Mouse (Mus musculus) lung, embryonic 14.5 days (tissue): ENCODE results near the gene Inmt. TPM values are rescaled to one million over a fixed set of nuclear protein-coding genes. Genes with fewer than 3 reads are reported as not detected.

Experiments used
- ATAC-seq: fragments of 200-750 bp; cut with Nextera tagmentation; 2 replicates; pipeline ENCODE4 v1.8.0; 2017; ENCODE audit warnings: mild to moderate bottlenecking, moderate TSS enrichment, moderate library complexity; ENCODE audit not compliant: insufficient read depth
- DNase-seq: peaks from one replicate; pipeline ENCODE4 v3.0.0-alpha.2; 2015
- H3K27ac ChIP-seq: fragments of 300-500 bp; sonication (generic); 2 replicates; pipeline ENCODE4 v1.5.1; 2014; ENCODE audit warnings: low read depth, mild to moderate bottlenecking, moderate library complexity
- H3K27me3 ChIP-seq: fragments of 300-500 bp; sonication (generic); 2 replicates; pipeline ENCODE4 v1.6.1; 2014; ENCODE audit warnings: low read length, control low read depth; ENCODE audit not compliant: insufficient read depth
- H3K36me3 ChIP-seq: fragments of 300-500 bp; sonication (generic); 2 replicates; pipeline ENCODE4 v1.6.1; 2014; ENCODE audit warnings: control low read depth; ENCODE audit not compliant: insufficient read depth
- H3K4me1 ChIP-seq: fragments of 300-500 bp; sonication (generic); 2 replicates; pipeline ENCODE4 v1.6.1; 2014; ENCODE audit warnings: antibody characterized with exemption, control low read depth; ENCODE audit not compliant: insufficient read depth
- H3K4me2 ChIP-seq: fragments of 300-500 bp; sonication (generic); 2 replicates; pipeline ENCODE4 v1.6.1; 2014; ENCODE audit warnings: mild to moderate bottlenecking
- H3K4me3 ChIP-seq: fragments of 300-500 bp; sonication (generic); 2 replicates; pipeline ENCODE4 v1.5.1; 2014; ENCODE audit warnings: low read depth, low read length
- H3K9ac ChIP-seq: fragments of 300-500 bp; sonication (generic); 2 replicates; pipeline ENCODE4 v1.6.1; 2014
- H3K9me3 ChIP-seq: fragments of 300-500 bp; sonication (generic); 2 replicates; pipeline ENCODE4 v1.6.1; 2016; ENCODE audit warnings: low read depth, low read length, control low read depth
- CTCF ChIP-seq: IDR thresholded peaks from 2 replicates; pipeline ENCODE4 v1.5.1; 2016; ENCODE audit warnings: antibody characterized with exemption, low read depth
- WGBS: fragments of 180-500 bp; shearing (Covaris S2); extraction: QIAGEN DNeasy Blood & Tissue Kit; methylation state at CpG from one replicate; pipeline ENCODE4 v1.1.7; 2014; 5-methylcytosine and 5-hydroxymethylcytosine counted together
- polyA plus RNA-seq: library from polyadenylated mRNA; unstranded; fragments of >200 nt; fragmentation: Nextera tagmentation; extraction: Ambion mirVana; gene quantifications from 2 replicates; pipeline ENCODE4 v1.2.1, GENCODE M21; 2014

Gene Inmt
- polyA plus RNA-seq, 1 experiment from 2014 or later = 0.29 TPM

DNA sequence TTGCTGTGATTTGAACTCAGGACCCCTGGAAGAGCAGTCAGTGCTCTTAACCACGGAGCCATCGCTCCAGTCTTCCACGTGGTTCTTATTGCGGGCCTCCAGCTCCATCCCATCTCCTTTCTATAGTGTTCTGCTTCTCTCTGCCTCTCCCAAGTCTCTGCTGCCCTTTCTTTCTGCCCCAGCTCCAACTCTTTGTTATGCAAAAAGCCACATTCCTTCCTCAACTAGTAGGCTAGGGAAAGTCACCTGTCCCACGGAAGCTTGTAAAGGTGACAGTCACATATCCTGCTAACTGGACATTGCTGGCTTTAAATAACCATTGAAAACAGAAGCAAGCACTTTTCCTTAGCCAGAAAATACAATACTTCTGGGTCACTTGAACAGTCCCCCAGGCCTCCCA is 5.0 kb downstream of the Inmt start:
- no peak overlapping the region for H3K4me2 ChIP-seq
- no peaks in the 10 kb centered on the region for H3K9me3 ChIP-seq
- TF ChIP-seq CTCF = no peak
- no peak overlapping the region for H3K27ac ChIP-seq
- DNase-seq (no peak), ATAC-seq (no peak)
- 70% methylated on average over 5 of the region's 5 CpGs for WGBS
- H3K4me3 ChIP-seq = no peak overlapping the region
- no peak overlapping the region for H3K9ac ChIP-seq
- no peaks in the 10 kb centered on the region for H3K36me3 ChIP-seq
- H3K4me1 ChIP-seq = no peaks in the 10 kb centered on the region
- no peaks in the 10 kb centered on the region for H3K27me3 ChIP-seq

DNA sequence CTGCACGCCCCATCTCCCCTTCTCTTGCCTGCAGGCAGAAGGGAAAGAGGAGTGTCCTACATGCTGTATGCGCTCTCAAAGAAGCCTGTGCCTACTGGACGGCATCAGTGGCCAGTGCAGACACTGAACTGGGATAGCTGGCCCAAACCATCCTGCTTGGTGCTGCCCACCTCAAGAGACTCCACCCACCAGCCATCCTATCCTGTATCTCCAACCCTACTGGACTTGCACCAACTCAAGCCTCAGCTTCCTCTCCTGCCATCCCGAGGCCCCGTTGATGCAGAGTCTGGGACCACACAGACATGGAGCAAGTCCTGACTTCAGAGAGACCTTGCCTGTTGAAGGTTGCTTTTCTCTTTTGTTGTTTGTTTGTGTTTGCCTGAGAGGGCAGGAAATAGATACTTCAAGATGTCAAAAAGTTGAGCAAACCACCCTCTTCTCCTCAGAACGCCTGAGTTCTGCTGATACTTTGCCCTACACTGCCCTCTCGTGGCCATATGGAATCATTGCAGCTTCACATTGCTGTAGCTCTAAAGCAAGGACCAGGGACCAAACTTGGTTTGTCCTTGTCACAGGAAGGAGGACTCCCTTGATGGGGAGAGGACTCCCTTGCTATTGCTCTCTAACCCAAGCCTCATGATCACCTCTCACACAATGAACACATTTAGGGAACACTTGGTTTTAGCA is 7.9 kb downstream of the Inmt start:
- no peak overlapping the region for H3K4me2 ChIP-seq
- DNase-seq = peak; percentile 90
- no peaks in the 10 kb centered on the region for H3K9me3 ChIP-seq
- no peaks in the 10 kb centered on the region for H3K27me3 ChIP-seq
- no peak overlapping the region for H3K9ac ChIP-seq
- H3K4me1 ChIP-seq = no peaks in the 10 kb centered on the region
- no peak overlapping the region for H3K27ac ChIP-seq
- ATAC-seq = peak; percentile 42; the same call in 1 of the 2 replicates
- no peaks in the 10 kb centered on the region for H3K36me3 ChIP-seq
- H3K4me3 ChIP-seq = no peak overlapping the region
- 45% methylated on average over 7 of the region's 7 CpGs for WGBS
- peak; percentile 97 for TF ChIP-seq CTCF

DNA sequence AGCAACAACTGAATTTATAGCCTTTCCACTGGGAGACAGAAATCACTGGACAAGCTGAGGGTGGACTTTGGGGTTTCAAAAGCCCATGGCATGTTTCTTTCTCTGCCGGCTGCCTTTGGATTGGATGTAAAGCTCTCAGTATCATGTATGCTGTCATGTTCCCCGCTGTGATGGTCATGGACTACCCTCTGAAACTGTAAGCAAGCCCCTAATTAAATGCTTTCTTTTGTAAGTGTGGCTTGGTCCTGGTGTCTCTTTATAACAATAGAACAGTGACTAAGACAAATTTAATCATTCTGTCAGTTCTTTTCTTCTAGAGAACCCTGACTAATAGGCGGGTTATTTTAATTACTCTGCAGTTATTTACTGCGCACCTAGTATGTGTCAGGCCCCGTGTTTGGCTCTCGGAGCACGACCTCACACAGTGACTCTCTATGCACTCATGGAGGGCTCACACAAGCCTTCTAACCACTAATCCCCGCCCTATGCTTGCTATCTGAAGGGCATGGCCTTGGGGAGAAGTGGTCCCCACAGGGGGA is 11.7 kb downstream of the Inmt start:
- H3K9ac ChIP-seq = no peak overlapping the region
- no peaks in the 10 kb centered on the region for H3K9me3 ChIP-seq
- 87% methylated on average over 8 of the region's 8 CpGs for WGBS
- H3K36me3 ChIP-seq = no peaks in the 10 kb centered on the region
- no peak overlapping the region for H3K4me3 ChIP-seq
- H3K4me2 ChIP-seq = no peak overlapping the region
- no peaks in the 10 kb centered on the region for H3K27me3 ChIP-seq
- no peak overlapping the region for H3K27ac ChIP-seq
- H3K4me1 ChIP-seq = no peaks in the 10 kb centered on the region
- no peak for DNase-seq
- no peak for TF ChIP-seq CTCF
- ATAC-seq = no peak

DNA sequence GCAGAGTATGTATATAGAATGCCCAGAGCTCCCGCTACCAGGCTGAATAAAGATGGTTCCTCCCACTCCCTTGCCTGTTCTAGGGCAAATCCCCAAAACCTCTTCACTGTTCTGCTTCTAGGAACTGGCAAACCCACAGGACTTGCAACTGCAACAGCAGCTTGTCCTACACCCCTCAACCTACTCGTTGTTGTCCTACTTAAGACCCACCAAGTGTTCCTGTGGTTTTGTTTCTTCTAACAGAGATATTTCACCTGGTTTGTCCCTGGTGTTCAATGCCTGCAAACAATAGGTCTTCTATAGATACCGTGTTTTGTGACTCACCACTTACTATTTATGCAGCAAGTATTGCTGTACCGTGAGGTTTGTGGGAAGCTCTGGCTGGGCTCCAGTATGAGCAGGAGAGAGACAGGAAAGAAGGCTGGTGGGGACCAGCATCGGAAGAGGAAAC is 13.5 kb downstream of the Inmt start:
- Histone ChIP-seq H3K4me2 (no peak overlapping the region), H3K9me3 (no peaks in the 10 kb centered on the region), H3K9ac (no peak overlapping the region), H3K27ac (no peak overlapping the region), H3K4me1 (no peaks in the 10 kb centered on the region), H3K27me3 (no peaks in the 10 kb centered on the region), H3K4me3 (no peak overlapping the region), H3K36me3 (no peaks in the 10 kb centered on the region)
- 63% methylated on average over 5 of the region's 5 CpGs for WGBS
- DNase-seq = no peak
- TF ChIP-seq CTCF = no peak
- no peak for ATAC-seq

DNA sequence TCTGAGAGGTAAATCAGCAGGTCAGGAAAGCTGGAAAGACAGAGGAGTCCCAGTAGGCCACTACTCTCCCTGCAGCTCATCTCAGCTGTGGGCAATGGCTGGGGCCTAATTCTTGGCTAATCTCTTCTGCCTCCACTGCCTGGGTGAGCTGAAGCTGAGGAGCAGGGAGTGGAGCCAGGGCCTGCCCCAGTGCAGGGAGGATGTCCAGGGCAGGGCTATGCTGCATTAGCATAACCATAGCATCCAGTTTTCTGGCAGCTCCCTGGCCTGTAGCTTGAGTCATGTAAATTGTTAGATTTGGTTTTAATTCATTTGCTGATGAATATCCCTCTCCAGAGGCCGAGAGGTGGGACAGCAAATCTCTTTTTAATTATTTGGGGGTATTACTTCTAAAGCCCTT is 15.6 kb downstream of the Inmt start:
- no peak for DNase-seq
- Histone ChIP-seq H3K36me3 (no peaks in the 10 kb centered on the region), H3K9ac (no peak overlapping the region), H3K27me3 (no peaks in the 10 kb centered on the region), H3K4me3 (no peak overlapping the region), H3K4me2 (no peak overlapping the region), H3K9me3 (no peaks in the 10 kb centered on the region), H3K4me1 (no peaks in the 10 kb centered on the region), H3K27ac (no peak overlapping the region)
- no peak for TF ChIP-seq CTCF
- 58% methylated on average over 1 of the region's 1 CpGs for WGBS
- ATAC-seq = no peak

DNA sequence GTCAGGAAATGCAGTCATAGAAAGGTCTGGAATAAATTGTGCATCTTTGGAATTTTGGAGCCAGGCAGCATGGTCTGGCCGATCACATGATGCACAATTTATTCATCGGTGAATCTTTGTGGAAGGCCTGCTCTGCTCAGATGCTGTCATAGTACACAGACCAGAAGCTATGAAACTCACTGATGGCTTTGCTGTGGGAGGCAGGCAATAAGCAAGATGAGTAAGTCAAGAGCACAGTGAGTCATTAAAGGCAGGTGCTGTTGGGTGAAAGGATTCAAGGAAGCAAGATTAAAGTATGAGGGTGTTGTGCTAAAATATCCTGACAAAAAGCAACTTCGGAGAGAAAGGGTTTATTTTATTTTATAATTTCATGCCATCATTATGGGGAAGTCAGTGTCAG is 22.6 kb downstream of the Inmt start:
- Histone ChIP-seq H3K4me1 (no peaks in the 10 kb centered on the region), H3K27me3 (no peaks in the 10 kb centered on the region), H3K9me3 (no peaks in the 10 kb centered on the region), H3K4me3 (no peak overlapping the region), H3K36me3 (no peaks in the 10 kb centered on the region), H3K9ac (no peak overlapping the region), H3K4me2 (no peak overlapping the region), H3K27ac (no peak overlapping the region)
- DNase-seq (no peak), ATAC-seq (no peak)
- TF ChIP-seq CTCF = no peak
- 87% methylated on average over 3 of the region's 3 CpGs for WGBS

DNA sequence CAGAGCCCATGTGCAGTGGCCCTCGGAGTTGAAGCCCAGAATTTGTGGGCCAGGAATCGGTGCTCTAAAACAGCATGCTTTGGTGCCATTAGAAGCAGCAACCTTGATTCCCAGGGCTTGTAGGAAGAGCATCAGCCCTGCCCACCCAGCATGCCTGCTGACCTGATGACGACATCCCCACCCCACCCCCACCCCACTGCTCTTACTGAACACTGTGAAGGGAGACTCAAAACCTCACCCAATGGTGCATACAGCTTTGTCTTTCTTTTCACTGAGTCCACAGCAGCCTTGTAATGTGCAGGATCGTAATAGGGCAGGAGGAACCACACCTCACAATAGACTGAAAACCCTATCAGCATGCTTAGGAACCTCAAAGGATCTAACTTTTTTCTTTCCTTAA is 28.7 kb downstream of the Inmt start:
- DNase-seq (no peak), ATAC-seq (no peak)
- Histone ChIP-seq H3K9me3 (no peaks in the 10 kb centered on the region), H3K4me1 (no peaks in the 10 kb centered on the region), H3K36me3 (no peaks in the 10 kb centered on the region), H3K27ac (no peak overlapping the region), H3K27me3 (no peaks in the 10 kb centered on the region), H3K4me2 (no peak overlapping the region), H3K4me3 (no peak overlapping the region), H3K9ac (no peak overlapping the region)
- TF ChIP-seq CTCF = no peak
- 55% methylated on average over 4 of the region's 4 CpGs for WGBS
